Mouse (Mus musculus) heart, adult 8-10 months (tissue): ENCODE measurements around the gene Prrt2. TPM values are rescaled to one million over a fixed set of nuclear protein-coding genes. Genes with fewer than 3 reads are reported as not detected.

Source experiments
- DNase-seq: peaks from one replicate; pipeline ENCODE4 v3.0.0; 2022; ENCODE audit warnings: low spot score
- total RNA-seq, 4 experiments: library from RNA; stranded (reverse); gene quantifications; 2 replicates each; pipeline ENCODE4 v1.2.4; 2022

The Prrt2 gene
- total RNA-seq, 4 experiments from 2014 or later: 0.87 to 1.1 TPM; not detected in 2

DNA sequence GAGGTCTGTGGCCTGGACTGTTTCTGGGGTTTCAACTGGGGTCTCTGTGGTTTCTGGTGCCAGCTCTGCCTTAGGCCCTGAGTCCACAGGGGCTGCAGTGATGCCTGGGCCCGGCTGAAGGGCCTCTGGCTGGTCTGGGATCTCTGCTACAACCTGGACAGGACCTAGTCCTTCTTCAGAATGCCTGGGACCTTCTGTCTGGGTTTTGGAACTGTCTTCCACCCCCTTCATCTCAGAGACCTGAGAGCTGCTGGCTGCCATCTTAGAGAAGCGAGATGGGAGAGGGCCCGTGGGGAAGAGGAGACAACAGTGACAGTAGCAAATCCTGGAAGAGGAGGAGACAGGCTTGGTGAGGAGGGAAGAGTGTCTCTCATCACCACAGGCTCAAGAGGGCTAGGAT, 980 bp downstream of the Prrt2 start:
- no peak for DNase-seq

DNA sequence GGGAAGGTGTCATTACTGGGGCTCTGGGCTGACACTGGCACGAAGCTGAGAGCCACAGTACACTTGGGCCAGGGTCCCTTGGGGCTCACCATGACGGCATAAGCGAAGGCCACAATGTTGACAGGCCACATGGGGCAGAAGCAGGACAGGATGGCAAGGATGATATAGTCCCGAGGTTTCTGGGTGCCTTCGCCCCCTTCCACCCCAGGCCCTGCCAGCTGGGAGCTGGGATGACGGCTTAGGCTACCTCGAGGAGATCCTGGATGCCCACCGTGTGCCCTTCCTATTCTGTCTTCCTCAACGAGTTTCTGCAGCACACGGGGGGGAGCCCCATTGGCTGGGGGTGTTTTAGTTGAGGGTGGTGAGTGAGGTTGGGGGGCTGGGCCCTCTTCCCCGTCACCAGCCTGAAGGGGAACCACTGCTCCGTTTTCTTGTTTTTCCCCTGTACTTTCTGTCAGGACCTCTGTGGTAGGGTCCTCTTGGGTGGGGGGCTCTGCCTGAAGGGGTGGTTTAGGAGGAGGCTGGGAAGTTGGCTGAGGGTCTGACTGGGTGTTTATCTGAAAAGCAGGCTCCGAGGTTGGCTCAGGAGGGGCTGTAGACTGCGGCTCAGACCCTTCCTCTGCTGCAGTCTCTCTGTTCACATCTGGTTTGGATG, 1.6 kb downstream of the Prrt2 start:
- no peak for DNase-seq

DNA sequence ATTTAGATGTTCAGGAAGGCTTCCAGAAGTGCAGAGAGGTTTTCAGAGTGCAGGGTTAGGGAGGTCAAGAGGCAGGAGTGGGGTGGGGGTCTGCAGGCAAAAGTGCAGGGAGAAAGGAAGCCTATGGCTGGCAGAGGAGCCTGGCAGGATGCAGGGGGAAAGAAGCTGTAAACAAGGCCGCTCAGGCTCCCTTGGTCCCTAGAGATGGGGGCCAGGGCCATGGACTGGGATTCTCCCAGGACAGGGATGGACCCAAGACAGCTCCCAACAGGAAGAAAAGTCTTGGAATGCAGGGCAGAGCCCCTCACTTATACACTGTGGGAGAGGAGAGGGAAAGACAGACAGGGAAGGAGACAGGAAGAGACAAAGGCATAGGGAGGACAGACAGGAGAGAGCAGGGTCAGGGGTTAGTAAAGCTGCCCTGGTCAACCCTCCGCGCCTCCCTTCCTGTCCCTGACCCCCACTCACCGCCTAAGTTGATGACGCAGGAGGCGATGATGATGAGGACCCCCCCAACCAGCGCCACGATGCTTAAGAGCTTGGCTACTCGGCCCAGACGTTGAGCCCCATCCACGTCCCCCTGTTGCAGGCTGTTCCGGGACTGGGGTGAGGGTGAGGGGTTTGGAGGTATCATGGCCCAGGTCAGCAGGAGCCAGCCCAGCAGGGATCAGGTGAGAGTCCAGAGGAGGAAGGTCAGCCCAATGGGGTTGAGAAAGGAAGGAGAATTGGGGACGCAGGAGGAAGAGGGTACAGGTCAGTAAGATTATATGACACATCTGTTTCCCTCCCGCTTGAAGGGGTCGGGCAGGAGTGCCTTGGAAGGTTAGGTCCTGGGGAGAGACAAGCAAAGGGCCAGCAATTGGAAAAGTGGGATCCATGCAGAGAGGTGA, 2.4 kb downstream of the Prrt2 start:
- DNase-seq: no peak

DNA sequence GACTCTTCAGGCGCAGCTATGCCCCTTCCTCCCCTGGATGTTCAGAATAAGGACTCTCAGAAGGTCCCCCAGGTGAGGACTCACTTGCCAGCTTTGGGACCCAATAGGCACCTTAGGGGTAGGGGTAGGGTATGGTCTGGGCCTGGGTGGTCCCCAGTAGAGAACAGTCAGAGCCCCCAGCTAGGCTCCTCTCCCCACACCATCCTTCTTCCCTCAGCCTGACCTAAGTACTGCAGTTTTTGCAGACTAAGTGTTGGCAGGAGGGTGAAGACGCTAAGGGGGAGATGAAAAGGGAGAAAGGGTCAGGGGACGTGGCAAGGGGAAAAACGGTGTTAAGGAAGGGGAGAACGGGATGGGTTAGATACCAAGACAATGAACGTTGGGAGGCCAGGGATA, 3.1 kb downstream of the Prrt2 start:
- no peak for DNase-seq

DNA sequence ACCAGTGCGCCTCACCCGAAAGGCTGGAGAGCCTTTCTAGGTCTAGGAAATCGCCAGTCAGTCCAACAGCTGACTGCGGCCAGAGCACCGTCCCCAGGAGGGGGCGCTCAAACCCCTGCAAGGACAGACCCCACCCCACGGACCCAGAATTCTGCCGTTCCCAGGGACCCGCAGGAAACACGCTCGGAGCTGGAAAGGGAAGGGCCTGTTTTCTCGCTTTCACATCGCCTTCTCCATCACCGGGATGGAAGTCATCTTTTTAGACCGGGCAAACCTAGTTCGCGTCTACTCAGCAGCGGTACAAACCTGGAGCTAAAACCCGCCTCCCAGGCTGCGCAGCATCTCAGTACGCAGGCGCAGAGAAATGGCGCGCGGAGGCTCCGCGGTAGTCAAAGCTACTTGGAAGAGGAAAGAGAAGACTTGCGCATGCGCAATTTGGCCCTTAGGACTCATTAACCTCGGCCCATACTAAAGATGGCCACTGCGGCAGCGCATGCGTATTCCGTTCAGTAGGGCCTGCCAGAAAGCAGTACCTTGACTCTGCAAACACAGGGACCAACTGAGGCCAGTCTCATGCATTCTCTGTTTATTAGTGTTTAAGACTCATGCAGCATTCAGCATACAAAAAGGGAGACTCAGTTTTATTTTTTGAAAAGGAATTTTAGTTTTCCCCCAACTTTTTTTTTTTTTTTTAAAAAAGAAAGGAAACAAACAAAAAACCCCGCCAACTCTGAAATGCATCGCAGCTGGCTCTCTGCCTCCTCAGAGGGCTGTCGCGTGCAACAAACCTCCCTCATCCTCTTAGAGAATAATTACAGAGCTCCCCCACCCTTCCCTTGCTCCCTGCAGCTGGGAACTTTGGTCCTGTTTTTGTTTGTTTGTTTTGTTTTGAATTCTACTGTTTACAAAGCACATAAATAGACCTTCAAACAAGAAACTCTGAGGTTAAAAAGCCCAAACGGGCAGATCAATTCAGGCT, 3.8 kb downstream of the Prrt2 start, which contains the start of gene Pagr1a:
Gene Pagr1a (minus strand): TSS at position 382 of the 979 bp plus-strand sequence.
- DNase-seq: peak; percentile 97

DNA sequence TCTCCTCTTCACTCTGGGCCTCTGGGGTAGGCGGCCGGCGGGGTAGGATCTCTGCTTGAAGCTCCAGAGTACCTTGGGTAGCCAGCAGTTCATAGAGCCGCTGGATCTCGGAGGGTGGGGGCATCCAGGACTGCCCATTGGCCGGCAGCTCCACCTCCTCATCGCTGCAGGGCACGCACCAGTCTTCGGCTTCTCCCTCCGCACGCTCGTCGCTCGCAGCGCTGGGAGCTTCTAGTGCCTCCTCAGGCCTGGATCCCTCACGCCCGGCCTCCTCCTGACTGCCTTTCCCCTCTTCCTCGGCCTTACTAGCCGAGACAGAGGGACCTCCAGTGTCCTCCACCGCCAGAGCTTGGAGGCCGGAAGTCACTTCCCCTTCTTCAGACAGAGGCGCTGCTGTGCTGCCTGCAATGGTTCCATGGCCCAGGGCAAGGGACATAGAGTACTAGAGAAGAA, 4.5 kb downstream of the Prrt2 start:
- DNase-seq: no peak

DNA sequence TGATC, 4.7 kb downstream of the Prrt2 start, which contains the start of gene Pagr1b:
Gene Pagr1b (minus strand): TSS at position 4 of the 5 bp plus-strand sequence.
- no peak for DNase-seq

DNA sequence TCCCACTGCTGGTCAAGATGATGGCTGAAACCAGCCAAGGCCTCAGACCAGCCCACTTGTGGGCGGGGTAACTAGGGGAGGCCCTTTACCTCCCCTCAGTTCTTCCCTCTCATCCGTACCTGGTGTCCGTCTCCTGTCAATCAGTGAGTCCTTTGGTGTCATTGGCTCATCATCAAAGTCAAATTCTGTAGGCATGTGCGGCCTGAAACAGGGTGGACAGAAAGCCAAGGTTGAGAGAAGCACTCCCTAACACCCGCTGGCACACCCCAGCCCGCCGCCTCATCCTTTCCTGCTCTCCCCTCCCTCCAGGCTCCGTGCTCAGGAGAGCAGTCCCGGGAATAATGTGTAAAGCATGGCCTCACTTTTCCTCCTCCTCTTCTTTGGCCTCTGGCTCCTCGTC, 4.9 kb downstream of the Prrt2 start:
- DNase-seq: no peak

DNA sequence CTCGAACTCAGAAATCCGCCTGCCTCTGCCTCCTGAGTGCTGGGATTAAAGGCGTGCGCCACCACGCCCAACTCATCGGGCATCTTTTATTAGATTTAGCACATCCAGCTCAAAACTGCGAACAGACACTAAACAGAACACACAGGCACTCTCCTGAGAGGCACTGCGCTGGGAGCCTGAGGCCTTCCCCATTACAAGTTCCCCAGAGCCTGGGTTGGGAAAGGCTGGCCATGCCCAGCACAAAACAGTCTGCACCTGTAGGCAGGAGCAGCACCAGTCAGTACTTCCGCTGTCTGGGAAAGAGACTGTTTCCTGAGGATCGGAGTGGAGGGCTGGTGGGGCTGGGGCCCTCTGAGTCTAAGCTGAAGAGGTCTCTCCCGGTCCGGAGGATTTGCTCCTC, 6.0 kb downstream of the Prrt2 start:
- no peak for DNase-seq

DNA sequence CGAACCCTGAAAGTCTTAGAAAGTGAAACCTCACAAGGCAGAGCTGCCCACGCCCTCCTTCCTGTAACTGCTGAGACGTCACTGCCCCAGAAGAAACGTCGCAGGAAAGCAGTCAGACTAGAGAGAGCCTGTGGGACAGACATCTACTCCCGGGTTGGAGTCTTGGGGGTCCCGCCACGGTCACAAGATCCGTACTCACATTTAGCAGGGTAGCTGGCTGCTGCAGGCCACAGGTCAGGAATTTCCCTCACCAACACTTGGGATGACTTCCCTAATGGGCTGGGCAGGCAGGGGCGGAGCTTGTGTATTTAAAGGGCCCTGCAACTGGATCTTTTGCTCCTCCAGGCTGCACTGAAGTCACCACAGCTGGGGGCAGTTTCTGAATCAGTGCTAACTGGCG, 6.7 kb downstream of the Prrt2 start, which contains the start of gene Mvp:
Gene Mvp (minus strand): TSS at position 302 of the 400 bp plus-strand sequence.
- DNase-seq: peak; percentile 87

DNA sequence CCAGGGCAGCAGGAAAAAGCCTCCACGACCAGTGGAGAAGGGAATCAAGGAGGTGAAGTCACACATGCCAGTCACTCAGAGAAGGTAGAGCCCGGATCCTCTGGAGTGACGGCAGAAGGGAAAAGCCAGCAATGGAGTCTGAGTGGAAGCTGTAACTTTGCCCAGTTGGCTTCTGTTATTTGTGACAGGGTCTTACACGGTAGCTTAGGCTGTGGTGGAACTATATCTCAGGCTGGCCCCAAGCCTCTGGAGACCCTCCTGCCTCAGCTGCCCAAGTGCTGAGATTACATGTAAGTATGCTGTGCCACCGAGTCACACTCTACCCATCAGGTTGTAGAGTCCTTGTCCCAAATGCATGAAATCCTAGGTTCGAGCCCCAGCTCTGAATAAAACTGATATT, 7.6 kb downstream of the Prrt2 start:
- no peak for DNase-seq

DNA sequence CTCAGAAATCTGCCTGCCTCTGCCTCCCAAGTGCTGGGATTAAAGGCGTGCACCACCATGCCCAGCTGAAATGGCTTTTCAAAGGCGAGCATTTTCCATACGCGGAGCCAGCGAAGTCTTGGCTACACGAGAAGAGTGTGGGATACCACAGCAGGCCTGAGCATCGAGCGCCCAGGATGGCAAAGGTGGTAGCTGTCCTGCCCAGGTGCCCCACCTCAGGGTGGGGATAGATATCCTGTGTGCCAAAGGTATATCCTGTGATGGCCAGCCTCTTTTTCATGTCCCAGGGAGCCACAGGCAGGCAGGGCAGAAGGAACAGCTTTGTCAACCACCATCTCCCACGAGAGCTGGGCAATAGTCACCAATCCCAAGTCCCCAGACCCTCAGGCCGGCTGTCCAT, 8.2 kb downstream of the Prrt2 start:
- no peak for DNase-seq

DNA sequence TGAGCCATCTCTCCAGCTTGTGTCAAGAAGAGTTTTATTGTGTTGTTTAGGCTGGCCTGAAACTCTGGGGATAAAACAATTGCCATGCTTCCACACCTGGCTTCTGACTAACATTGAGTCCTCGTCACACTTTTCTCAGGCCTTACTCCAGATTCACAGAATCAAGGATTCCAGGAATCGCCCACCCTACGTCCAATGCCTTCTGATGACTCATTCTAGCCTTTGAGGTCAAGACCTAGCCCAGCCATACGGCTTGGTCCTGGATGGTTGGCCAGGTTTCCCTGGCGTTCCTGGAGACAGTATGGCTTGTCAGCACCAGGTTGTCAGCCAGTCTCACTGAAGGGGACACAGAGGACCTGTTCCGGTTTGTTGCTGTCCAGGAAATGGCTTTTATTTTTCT, 8.6 kb downstream of the Prrt2 start:
- DNase-seq: no peak

DNA sequence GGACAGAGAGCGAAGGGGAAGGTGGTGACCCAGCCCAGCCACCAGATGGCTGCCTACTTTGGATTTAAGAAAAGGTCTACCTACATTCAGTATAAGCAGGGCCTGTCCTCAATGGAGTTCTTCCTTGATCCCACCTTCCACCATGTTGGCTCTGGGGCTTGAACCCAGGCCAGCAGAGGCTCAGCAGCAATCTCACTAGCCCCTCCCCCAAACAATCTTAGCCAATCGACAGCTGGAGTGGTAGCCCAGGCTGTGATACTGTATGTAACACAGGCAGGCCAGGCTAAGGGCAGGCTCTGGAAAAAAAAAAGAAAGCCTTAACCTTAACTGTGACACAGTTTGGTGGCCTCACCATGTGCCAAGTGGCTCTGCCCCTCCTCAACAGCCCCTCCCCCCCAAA, 9.3 kb downstream of the Prrt2 start:
- DNase-seq: no peak

DNA sequence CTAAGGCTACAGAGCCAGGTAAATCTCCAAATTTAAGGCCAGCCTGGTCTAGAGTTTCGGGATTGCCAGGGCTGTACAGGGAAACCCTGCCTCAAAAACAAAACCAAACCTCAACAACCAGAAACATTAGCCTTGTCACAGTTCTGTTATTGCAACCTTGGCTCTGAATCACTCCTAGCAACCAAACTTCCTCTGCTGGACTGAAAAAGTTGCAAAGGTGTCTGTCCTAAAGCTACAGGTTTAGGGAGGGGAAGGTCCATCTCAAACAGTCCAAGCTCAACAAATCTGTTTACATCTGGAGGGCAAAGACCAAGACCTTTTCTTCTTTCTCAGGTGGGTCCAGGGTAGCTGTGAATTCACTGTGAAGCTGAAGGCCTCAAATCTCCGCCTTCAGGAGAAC, 10.0 kb downstream of the Prrt2 start:
- DNase-seq: no peak

DNA sequence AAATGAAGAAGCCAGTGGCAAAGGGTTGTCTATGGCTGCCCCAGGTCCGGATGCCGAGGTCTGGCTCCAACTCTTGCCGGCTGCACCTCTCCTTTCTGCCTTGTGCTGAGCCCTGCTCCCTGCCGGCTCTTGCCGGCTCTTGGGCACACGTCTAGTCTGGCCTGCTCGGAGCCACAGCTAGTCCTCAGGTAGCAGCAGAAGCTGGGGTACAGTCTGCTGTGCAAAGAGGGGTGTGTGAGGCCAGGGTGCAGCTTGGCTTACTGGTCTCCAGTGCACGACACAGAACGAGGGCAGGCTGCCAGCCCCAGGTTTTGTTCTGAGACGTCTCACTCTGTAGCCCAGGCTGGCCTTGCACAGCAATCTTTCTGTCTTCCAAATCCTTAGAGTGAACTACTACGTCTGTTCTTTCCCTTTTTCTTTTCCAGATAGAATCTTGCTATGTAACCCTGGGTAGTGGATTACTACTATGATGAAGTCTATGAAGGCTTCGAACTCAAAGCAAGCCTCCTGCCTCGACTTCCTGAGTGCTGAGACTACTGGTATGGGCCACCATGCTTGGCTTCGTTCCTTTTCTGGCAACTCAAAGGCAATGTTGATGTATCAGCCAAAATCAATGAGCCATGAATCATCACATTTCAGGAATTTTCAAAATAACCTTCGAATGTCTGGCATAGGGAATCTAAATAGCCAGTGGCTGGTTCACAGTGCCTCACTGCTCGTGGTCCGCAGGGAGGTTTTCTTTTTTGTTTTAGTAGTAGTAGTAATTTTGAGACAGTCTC, 11.5 kb downstream of the Prrt2 start:
- no peak for DNase-seq

DNA sequence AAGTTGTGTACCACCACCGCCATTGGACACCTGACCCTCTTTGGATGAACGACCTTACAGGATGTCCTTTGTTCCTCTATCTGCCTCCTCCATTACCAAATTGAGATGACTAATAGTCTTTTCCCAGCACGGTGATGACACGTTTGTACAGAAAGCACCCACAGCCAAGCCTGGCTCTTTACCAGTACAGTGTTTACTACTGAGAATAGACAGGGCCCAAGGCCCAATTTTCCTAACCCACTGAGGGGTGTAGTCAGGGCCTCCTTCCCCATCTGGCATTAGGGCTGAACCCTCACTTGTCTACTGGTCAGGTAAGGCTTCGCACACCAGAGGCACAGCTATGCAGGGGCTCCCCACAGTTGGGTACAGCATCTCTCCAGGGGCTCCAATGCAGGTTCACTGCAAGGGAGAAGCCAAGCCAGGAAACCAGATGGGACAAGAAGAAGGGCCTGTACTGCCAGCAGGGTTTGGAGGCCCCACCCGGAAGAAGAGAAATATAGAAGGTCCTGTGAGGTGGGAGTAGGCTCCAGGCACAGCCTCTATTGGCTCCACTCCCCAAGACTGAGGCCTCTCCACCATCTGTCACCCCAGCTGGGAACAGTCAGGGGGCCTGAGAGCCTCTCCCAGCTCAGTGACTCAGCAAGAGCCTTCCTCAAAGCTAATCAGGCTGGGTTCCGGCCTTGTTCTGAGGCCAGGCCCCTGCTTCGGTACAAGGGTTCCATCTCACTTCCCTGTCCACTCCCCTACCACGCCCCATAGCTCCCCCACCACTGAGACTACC, 12.6 kb downstream of the Prrt2 start:
- DNase-seq: peak; percentile 87

DNA sequence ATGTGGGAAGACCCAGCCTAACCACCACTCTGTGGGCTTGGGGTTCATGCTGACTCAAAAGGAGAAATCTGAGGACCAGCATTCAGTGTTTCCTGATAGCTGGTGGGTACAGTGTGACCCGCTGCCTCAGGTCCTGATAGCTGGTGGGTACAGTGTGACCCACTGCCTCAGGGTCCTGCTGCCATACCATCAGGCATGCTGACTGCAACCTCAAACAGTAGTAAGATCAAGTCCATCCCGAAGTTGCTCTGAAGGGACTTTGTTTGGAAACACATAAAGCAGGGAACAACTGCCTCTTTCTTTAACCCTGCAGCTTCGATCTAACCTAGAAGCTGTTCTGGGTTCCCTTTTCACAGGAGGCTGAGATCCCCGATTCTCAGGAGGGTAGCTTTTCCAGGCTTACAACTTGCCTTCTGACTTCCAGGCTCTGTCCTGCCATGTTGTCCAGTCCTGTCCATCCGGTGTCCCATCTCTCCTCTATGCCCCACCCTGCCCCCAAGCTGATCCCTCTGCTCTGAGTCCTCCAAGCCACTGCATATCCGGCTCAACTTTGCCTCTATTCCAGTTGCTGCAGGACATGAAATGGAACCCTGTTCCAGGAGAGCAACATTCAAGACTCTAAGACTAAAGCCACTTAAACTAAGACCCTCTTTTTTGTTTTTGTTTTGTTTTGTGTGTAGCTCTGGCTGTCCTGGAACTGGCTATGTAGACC, 13.5 kb downstream of the Prrt2 start:
- DNase-seq: no peak

DNA sequence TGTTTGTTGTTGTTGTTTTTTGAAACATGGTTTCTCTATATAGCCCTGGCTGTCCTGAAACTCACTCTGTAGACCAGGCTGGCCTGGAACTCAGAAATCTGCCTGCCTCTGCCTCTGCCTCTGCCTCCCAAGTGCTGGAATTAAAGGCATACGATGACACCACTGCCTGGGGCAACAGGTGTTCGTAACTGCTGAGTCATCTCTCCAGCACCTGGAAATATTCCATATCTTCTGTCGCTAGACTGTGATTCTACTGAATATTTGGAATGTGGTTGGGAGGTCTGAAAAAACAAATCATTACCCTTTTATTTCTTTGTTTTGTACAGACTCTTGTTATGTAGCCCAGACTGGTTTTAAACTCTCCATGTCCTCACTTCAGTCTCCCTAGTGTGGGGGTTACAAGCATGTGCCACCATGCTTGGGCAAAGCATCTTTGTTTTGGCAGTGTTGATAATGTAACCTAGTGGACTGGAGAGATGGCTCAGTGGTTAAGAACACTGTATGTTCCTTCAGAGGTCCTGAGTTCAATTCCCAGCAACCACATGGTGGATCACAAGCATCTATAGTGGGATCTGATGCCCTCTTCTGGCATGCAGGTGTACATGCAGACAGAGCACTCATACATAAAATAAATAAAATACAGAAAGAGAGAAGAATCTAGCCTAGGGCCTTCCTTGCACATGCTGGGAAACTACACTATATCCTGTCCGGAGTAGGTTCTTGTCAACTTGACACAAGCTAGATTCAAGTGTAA, 16.7 kb downstream of the Prrt2 start:
- DNase-seq: no peak
